ENCODE assay signal across 8 mouse cellular contexts in genomic region chrX:137049060-137049424, GRCm38 (mm10). TPM values are rescaled to one million over a fixed set of nuclear protein-coding genes. Genes with fewer than 3 reads are reported as not detected.
DNase-seq lines count a peak whose midpoint lies in the region; ATAC-seq lines count a peak whose summit lies in the region.

No protein-coding gene starts in this region.

- H3K4me3 ChIP-seq in neural tube, embryonic 11.5 days (ENCODE audit: low read depth, low read length): peak overlapping the region; percentile 60
- peak overlapping the region; percentile 63 for H3K4me3 ChIP-seq in limb, embryonic 12.5 days (replicated peaks)
- peak overlapping the region; percentile 52 for H3K4me3 ChIP-seq in stomach, embryonic 14.5 days (ENCODE audit: low read depth, low read length)

- H3K4me1 ChIP-seq in neural tube, embryonic 11.5 days (ENCODE audit: control insufficient read depth, insufficient read depth, low read length): no peaks in the 10 kb centered on the region
- peaks cover 2% of the 10 kb centered on the region; the same call in 1 of the 2 replicates for H3K4me1 ChIP-seq in limb, embryonic 12.5 days (replicated peaks)
- no peaks in the 10 kb centered on the region for H3K4me1 ChIP-seq in stomach, embryonic 14.5 days (ENCODE audit: control insufficient read depth, insufficient read depth, low read length)

- 16% methylated on average over 11 of the region's 11 CpGs for WGBS in neural tube, embryonic 11.5 days
- 20% methylated on average over 8 of the region's 11 CpGs for WGBS in limb, embryonic 12.5 days
- WGBS in stomach, embryonic 14.5 days: 22% methylated on average over 9 of the region's 11 CpGs

- H3K9ac ChIP-seq in neural tube, embryonic 11.5 days (ENCODE audit: low read length): no peak overlapping the region
- H3K9ac ChIP-seq in limb, embryonic 12.5 days (replicated peaks): peak overlapping the region; percentile 63
- H3K9ac ChIP-seq in stomach, embryonic 14.5 days (replicated peaks; ENCODE audit: low read depth, low read length): peak overlapping the region; percentile 48; the same call in 1 of the 2 replicates

- H3K4me2 ChIP-seq in neural tube, embryonic 11.5 days (ENCODE audit: low read depth): peak overlapping the region; percentile 56
- peak overlapping the region; percentile 57 for H3K4me2 ChIP-seq in limb, embryonic 12.5 days
- H3K4me2 ChIP-seq in stomach, embryonic 14.5 days (replicated peaks; ENCODE audit: low read depth, low read length): peak overlapping the region; percentile 53

- 0 out of 2 replicates have a peak, but pooled peaks cover 4% of the 10 kb centered on the region for H3K27me3 ChIP-seq in neural tube, embryonic 11.5 days (ENCODE audit: control insufficient read depth, insufficient read depth, low read length)
- peaks cover 23% of the 10 kb centered on the region for H3K27me3 ChIP-seq in limb, embryonic 12.5 days
- no peaks in the 10 kb centered on the region for H3K27me3 ChIP-seq in stomach, embryonic 14.5 days (ENCODE audit: control insufficient read depth, insufficient read depth, low read length)

- no peaks in the 10 kb centered on the region for H3K9me3 ChIP-seq in neural tube, embryonic 11.5 days (ENCODE audit: control insufficient read depth, low read length)
- H3K9me3 ChIP-seq in limb, embryonic 12.5 days: no peaks in the 10 kb centered on the region
- no peaks in the 10 kb centered on the region for H3K9me3 ChIP-seq in stomach, embryonic 14.5 days (ENCODE audit: control insufficient read depth, low read depth, low read length)

- H3K36me3 ChIP-seq in neural tube, embryonic 11.5 days (ENCODE audit: control insufficient read depth, insufficient read depth, low read length): no peaks in the 10 kb centered on the region
- H3K36me3 ChIP-seq in limb, embryonic 12.5 days: no peaks in the 10 kb centered on the region
- H3K36me3 ChIP-seq in stomach, embryonic 14.5 days (ENCODE audit: control insufficient read depth, insufficient read depth, low read length): no peaks in the 10 kb centered on the region

- H3K27ac ChIP-seq in neural tube, embryonic 11.5 days (ENCODE audit: low read depth, low read length): no peak overlapping the region
- H3K27ac ChIP-seq in limb, embryonic 12.5 days: no peak overlapping the region
- H3K27ac ChIP-seq in stomach, embryonic 14.5 days (ENCODE audit: low read length): no peak overlapping the region

- ATAC-seq in frontal cortex, adult (ENCODE audit: low TSS enrichment): peak; percentile 45
- peak; percentile 74 for ATAC-seq in neural tube, embryonic 11.5 days (ENCODE audit: insufficient read depth, low FRiP score, low TSS enrichment)
- peak; percentile 63 for ATAC-seq in limb, embryonic 12.5 days (ENCODE audit: insufficient number of reproducible peaks, insufficient read depth, low FRiP score, low TSS enrichment, low read depth)
- ATAC-seq in stomach, embryonic 14.5 days (ENCODE audit: insufficient number of reproducible peaks, insufficient read depth, low FRiP score, low read depth): no peak; the same call in 1 of the 2 replicates

- DNase-seq in frontal cortex, postnatal 14 days (ENCODE audit: low spot score in 2 of 2): no peak
- DNase-seq in neural tube, embryonic 11.5 days (ENCODE audit: low spot score): no peak
- DNase-seq in neural tube, embryonic 10.5 days (ENCODE audit: extremely low spot score, low spot score): no peak
- no peak for DNase-seq in cerebellum, postnatal 25 days
- DNase-seq in right cerebral cortex, postnatal 4 days: no peak

RNA-seq across cellular contexts. Expression of gene Fam199x, which starts 0.4 kb away (rescaled TPM):
- polyA plus RNA-seq in neural tube, embryonic 11.5 days (2014; fragmentation: Nextera tagmentation; extraction: Ambion mirVana): 12.5 and 12.7 TPM in 2 replicates
- polyA plus RNA-seq in limb, embryonic 12.5 days (2016; fragmentation: Nextera tagmentation; extraction: Ambion mirVana): 15.0 and 15.6 TPM in 2 replicates
- polyA plus RNA-seq in stomach, embryonic 14.5 days (2014; fragmentation: Nextera tagmentation; extraction: Ambion mirVana): 9.9 and 10.6 TPM in 2 replicates

RNA-seq across cellular contexts. Expression of gene Slc25a53, which starts 10.9 kb away (rescaled TPM):
- 11.2 and 13.7 TPM in 2 replicates for polyA plus RNA-seq in neural tube, embryonic 11.5 days (2014; fragmentation: Nextera tagmentation; extraction: Ambion mirVana)
- 11.2 and 15.4 TPM in 2 replicates for polyA plus RNA-seq in limb, embryonic 12.5 days (2016; fragmentation: Nextera tagmentation; extraction: Ambion mirVana)
- polyA plus RNA-seq in stomach, embryonic 14.5 days (2014; fragmentation: Nextera tagmentation; extraction: Ambion mirVana): 10.6 and 14.4 TPM in 2 replicates

RNA-seq across cellular contexts. Expression of gene Zcchc18, which starts 56.1 kb away (rescaled TPM):
- 82.3 and 88.8 TPM in 2 replicates for polyA plus RNA-seq in neural tube, embryonic 11.5 days (2014; fragmentation: Nextera tagmentation; extraction: Ambion mirVana)
- 42.2 and 46.5 TPM in 2 replicates for polyA plus RNA-seq in limb, embryonic 12.5 days (2016; fragmentation: Nextera tagmentation; extraction: Ambion mirVana)
- polyA plus RNA-seq in stomach, embryonic 14.5 days (2014; fragmentation: Nextera tagmentation; extraction: Ambion mirVana): 19.2 and 21.4 TPM in 2 replicates
